Mouse (Mus musculus) liver, postnatal 0 days (tissue): Measurements from ENCODE around the gene Pdzd8. TPM values are rescaled to one million over a fixed set of nuclear protein-coding genes. Genes with fewer than 3 reads are reported as not detected.

Experiments used
- ATAC-seq: fragments of 200-750 bp; cut with Nextera tagmentation; 2 replicates; pipeline ENCODE4 v1.8.0; 2017; ENCODE audit warnings: mild to moderate bottlenecking, moderate library complexity
- DNase-seq: peaks from one replicate; pipeline ENCODE4 v3.0.0-alpha.2; 2016
- H3K27ac ChIP-seq: fragments of 300-500 bp; sonication (generic); 2 replicates; pipeline ENCODE4 v1.5.1; 2014; ENCODE audit warnings: antibody characterized with exemption, moderate library complexity, mild to moderate bottlenecking, low read depth
- H3K27me3 ChIP-seq: fragments of 300-500 bp; sonication (generic); 2 replicates; pipeline ENCODE4 v1.6.1; 2014; ENCODE audit warnings: low read length, control low read depth, mixed read lengths; ENCODE audit not compliant: insufficient read depth
- H3K36me3 ChIP-seq: fragments of 300-500 bp; sonication (generic); replicated peaks from 2 replicates; pipeline ENCODE4 v1.6.1; 2014; ENCODE audit warnings: mild to moderate bottlenecking, control low read depth, low read length, moderate library complexity, mixed read lengths; ENCODE audit not compliant: insufficient read depth
- H3K4me1 ChIP-seq: fragments of 300-500 bp; sonication (generic); 2 replicates; pipeline ENCODE4 v1.6.1; 2014; ENCODE audit warnings: antibody characterized with exemption, mild to moderate bottlenecking, control low read depth; ENCODE audit not compliant: insufficient read depth
- H3K4me2 ChIP-seq: fragments of 300-500 bp; sonication (generic); 2 replicates; pipeline ENCODE4 v1.6.1; 2014; ENCODE audit warnings: low read depth, mild to moderate bottlenecking, low read length, moderate library complexity, mixed read lengths
- H3K4me3 ChIP-seq: fragments of 300-500 bp; sonication (generic); 2 replicates; pipeline ENCODE4 v1.5.1; 2014; ENCODE audit warnings: low read depth, low read length
- H3K9ac ChIP-seq: fragments of 300-500 bp; sonication (generic); replicated peaks from 2 replicates; pipeline ENCODE4 v1.6.1; 2014; ENCODE audit warnings: mild to moderate bottlenecking, moderate library complexity
- H3K9me3 ChIP-seq: fragments of 300-500 bp; sonication (generic); 2 replicates; pipeline ENCODE4 v1.6.1; 2016; ENCODE audit warnings: mild to moderate bottlenecking, control low read depth, low read length, mixed read lengths
- CTCF ChIP-seq: sonication (generic); IDR thresholded peaks from 2 replicates; pipeline ENCODE4 v1.5.1; 2016; ENCODE audit warnings: antibody characterized with exemption, low read depth
- EP300 ChIP-seq: IDR thresholded peaks from 2 replicates; pipeline ENCODE4 v1.6.1; 2016; ENCODE audit warnings: antibody characterized with exemption, low read depth, mild to moderate bottlenecking
- WGBS: fragments of 180-500 bp; shearing (Covaris S2); extraction: QIAGEN DNeasy Blood & Tissue Kit; methylation state at CpG from one replicate; pipeline ENCODE4 v1.1.7; 2014; ENCODE audit not compliant: insufficient replicate concordance; 5-methylcytosine and 5-hydroxymethylcytosine counted together
- polyA plus RNA-seq: library from polyadenylated mRNA; unstranded; fragments of >200 nt; fragmentation: Nextera tagmentation; extraction: Ambion mirVana; gene quantifications from 2 replicates; pipeline ENCODE4 v1.2.1, GENCODE M21; 2015

Gene Pdzd8
- polyA plus RNA-seq, 1 experiment from 2014 or later: 3.4 TPM

- Histone ChIP-seq H3K4me1 (peaks cover 20% of the 10 kb centered on the region), H3K9ac (no peak overlapping the region), H3K27ac (no peak overlapping the region), H3K4me2 (no peak overlapping the region), H3K4me3 (no peak overlapping the region), H3K36me3 (no peaks in the 10 kb centered on the region), H3K27me3 (no peaks in the 10 kb centered on the region; the same call in 1 of the 2 replicates), H3K9me3 (no peaks in the 10 kb centered on the region)
- WGBS: 79% methylated on average over 7 of the region's 7 CpGs
- ATAC-seq (peak; percentile 38; the same call in 1 of the 2 replicates), DNase-seq (no peak)
- no peak for TF ChIP-seq CTCF
- TF ChIP-seq EP300: peak; percentile 74
Observed at GRCm38 (mm10) chr19:59384582-59385495, 39.3 kb upstream of the Pdzd8 start.

GRCm38 (mm10) chr19:59382416-59382917, 36.9 kb upstream of the Pdzd8 start:
- no peak for TF ChIP-seq EP300
- TF ChIP-seq CTCF: peak; percentile 51
- no peak for ATAC-seq
- no peak overlapping the region for H3K4me2 ChIP-seq
- peaks cover 8% of the 10 kb centered on the region for H3K4me1 ChIP-seq
- no peak overlapping the region for H3K27ac ChIP-seq
- H3K9ac ChIP-seq: no peak overlapping the region
- no peak overlapping the region for H3K4me3 ChIP-seq
- H3K36me3 ChIP-seq: no peaks in the 10 kb centered on the region
- DNase-seq: no peak
- no peaks in the 10 kb centered on the region for H3K9me3 ChIP-seq
- H3K27me3 ChIP-seq: no peaks in the 10 kb centered on the region

GRCm38 (mm10) chr19:59379995-59380394, 34.4 kb upstream of the Pdzd8 start:
- no peaks in the 10 kb centered on the region for H3K27me3 ChIP-seq
- H3K9me3 ChIP-seq: no peaks in the 10 kb centered on the region
- TF ChIP-seq CTCF (peak; percentile 41; the same call in 1 of the 2 replicates), EP300 (no peak)
- H3K36me3 ChIP-seq: no peaks in the 10 kb centered on the region
- H3K4me3 ChIP-seq: no peak overlapping the region
- H3K9ac ChIP-seq: no peak overlapping the region
- H3K4me1 ChIP-seq: peaks cover 3% of the 10 kb centered on the region; the same call in 1 of the 2 replicates
- H3K27ac ChIP-seq: no peak overlapping the region
- DNase-seq (no peak), ATAC-seq (no peak)
- WGBS: 13% methylated on average over 1 of the region's 1 CpGs
- no peak overlapping the region for H3K4me2 ChIP-seq

GRCm38 (mm10) chr19:59376481-59376880, 30.9 kb upstream of the Pdzd8 start:
- Histone ChIP-seq H3K9ac (no peak overlapping the region), H3K36me3 (no peaks in the 10 kb centered on the region), H3K4me3 (no peak overlapping the region), H3K9me3 (no peaks in the 10 kb centered on the region), H3K4me2 (no peak overlapping the region), H3K27me3 (no peaks in the 10 kb centered on the region), H3K4me1 (no peaks in the 10 kb centered on the region), H3K27ac (no peak overlapping the region)
- 78% methylated on average over 2 of the region's 2 CpGs for WGBS
- no peak for ATAC-seq
- no peak for DNase-seq
- TF ChIP-seq CTCF: peak; percentile 65
- no peak for TF ChIP-seq EP300

- no peak for DNase-seq
- H3K27me3 ChIP-seq: no peaks in the 10 kb centered on the region
- no peaks in the 10 kb centered on the region for H3K9me3 ChIP-seq
- H3K36me3 ChIP-seq: no peaks in the 10 kb centered on the region
- no peak overlapping the region for H3K9ac ChIP-seq
- H3K4me3 ChIP-seq: no peak overlapping the region
- H3K4me2 ChIP-seq: no peak overlapping the region
- 48% methylated on average over 6 of the region's 6 CpGs for WGBS
- no peak overlapping the region for H3K27ac ChIP-seq
- TF ChIP-seq EP300 (no peak), CTCF (no peak)
- ATAC-seq: no peak
- peaks cover 8% of the 10 kb centered on the region for H3K4me1 ChIP-seq
Observed at GRCm38 (mm10) chr19:59374940-59375339, 29.4 kb upstream of the Pdzd8 start.

- WGBS: 31% methylated on average over 4 of the region's 4 CpGs
- Histone ChIP-seq H3K9ac (no peak overlapping the region), H3K27me3 (no peaks in the 10 kb centered on the region), H3K9me3 (no peaks in the 10 kb centered on the region), H3K27ac (no peak overlapping the region), H3K4me3 (no peak overlapping the region), H3K4me1 (peaks cover 10% of the 10 kb centered on the region), H3K36me3 (no peaks in the 10 kb centered on the region), H3K4me2 (no peak overlapping the region)
- no peak for DNase-seq
- no peak for ATAC-seq
- TF ChIP-seq CTCF (no peak), EP300 (no peak)
Observed at GRCm38 (mm10) chr19:59372928-59373327, 27.3 kb upstream of the Pdzd8 start.
